Mouse (Mus musculus): ENCODE data around the gene Fbxl21.

Fbxl21 gene

GRCm38 (mm10) chr13:56534931-56535330 lies 12.7 kb downstream of the Fbxl21 start:
- no peak for DNase-seq (ENCODE audit: low read depth, low spot score)

GRCm38 (mm10) chr13:56535570-56535969 lies 13.3 kb downstream of the Fbxl21 start:
- DNase-seq (ENCODE audit: low read depth, low spot score): no peak

GRCm38 (mm10) chr13:56537026-56537425 lies 14.8 kb downstream of the Fbxl21 start:
- DNase-seq (ENCODE audit: low read depth, low spot score): no peak

- no peak for DNase-seq (ENCODE audit: low read depth, low spot score)
Measured at GRCm38 (mm10) chr13:56539846-56540245, 17.6 kb downstream of the Fbxl21 start.

GRCm38 (mm10) chr13:56543805-56544204 lies 21.5 kb downstream of the Fbxl21 start:
- no peak for DNase-seq (ENCODE audit: low read depth, low spot score)

GRCm38 (mm10) chr13:56544956-56545355 lies 22.7 kb downstream of the Fbxl21 start:
- no peak for DNase-seq (ENCODE audit: low read depth, low spot score)

GRCm38 (mm10) chr13:56548401-56548800 lies 26.1 kb downstream of the Fbxl21 start, which contains the start of gene Lect2:
TSS of gene Lect2 (minus strand) at chr13:56548502.
- DNase-seq (ENCODE audit: low read depth, low spot score): no peak

- no peak for DNase-seq (ENCODE audit: low read depth, low spot score)
Measured at GRCm38 (mm10) chr13:56549364-56549763, 27.1 kb downstream of the Fbxl21 start.

GRCm38 (mm10) chr13:56550574-56550973 lies 28.3 kb downstream of the Fbxl21 start:
- DNase-seq (ENCODE audit: low read depth, low spot score): no peak

GRCm38 (mm10) chr13:56551661-56552060 lies 29.4 kb downstream of the Fbxl21 start:
- no peak for DNase-seq (ENCODE audit: low read depth, low spot score)

- DNase-seq (ENCODE audit: low read depth, low spot score): no peak
Measured at GRCm38 (mm10) chr13:56553923-56554322, 31.7 kb downstream of the Fbxl21 start.

- DNase-seq (ENCODE audit: low read depth, low spot score): peak; percentile 57
Measured at GRCm38 (mm10) chr13:56554409-56554808, 32.1 kb downstream of the Fbxl21 start.

GRCm38 (mm10) chr13:56555957-56556356 lies 33.7 kb downstream of the Fbxl21 start:
- DNase-seq (ENCODE audit: low read depth, low spot score): no peak

GRCm38 (mm10) chr13:56556701-56557100 lies 34.4 kb downstream of the Fbxl21 start:
- no peak for DNase-seq (ENCODE audit: low read depth, low spot score)

GRCm38 (mm10) chr13:56558811-56559210 lies 36.5 kb downstream of the Fbxl21 start:
- DNase-seq (ENCODE audit: low read depth, low spot score): no peak

- DNase-seq (ENCODE audit: low read depth, low spot score): no peak
Measured at GRCm38 (mm10) chr13:56559841-56560370, 37.6 kb downstream of the Fbxl21 start.

GRCm38 (mm10) chr13:56561129-56561528 lies 38.9 kb downstream of the Fbxl21 start:
- DNase-seq (ENCODE audit: low read depth, low spot score): no peak

- no peak for DNase-seq (ENCODE audit: low read depth, low spot score)
Measured at GRCm38 (mm10) chr13:56563075-56563474, 40.8 kb downstream of the Fbxl21 start.

- no peak for DNase-seq (ENCODE audit: low read depth, low spot score)
Measured at GRCm38 (mm10) chr13:56566336-56566735, 44.1 kb downstream of the Fbxl21 start.

GRCm38 (mm10) chr13:56571645-56572044 lies 49.4 kb downstream of the Fbxl21 start:
- no peak for DNase-seq (ENCODE audit: low read depth, low spot score)

GRCm38 (mm10) chr13:56575074-56575473 lies 52.8 kb downstream of the Fbxl21 start:
- no peak for DNase-seq (ENCODE audit: low read depth, low spot score)

GRCm38 (mm10) chr13:56575701-56576321 lies 53.5 kb downstream of the Fbxl21 start:
- peak; percentile 49 for DNase-seq (ENCODE audit: low read depth, low spot score)

- DNase-seq (ENCODE audit: low read depth, low spot score): no peak
Measured at GRCm38 (mm10) chr13:56578097-56578496, 55.8 kb downstream of the Fbxl21 start.

GRCm38 (mm10) chr13:56580450-56580849 lies 58.2 kb downstream of the Fbxl21 start:
- DNase-seq (ENCODE audit: low read depth, low spot score): no peak

All from WW6 (cell line).